Mouse (Mus musculus): ENCODE measurements around the gene Zfp366. TPM values are rescaled to one million over a fixed set of nuclear protein-coding genes. Genes with fewer than 3 reads are reported as not detected.

The Zfp366 gene
- total RNA-seq, 2 experiments from 2014 or later, result 5.2 to 5.7 TPM

DNA sequence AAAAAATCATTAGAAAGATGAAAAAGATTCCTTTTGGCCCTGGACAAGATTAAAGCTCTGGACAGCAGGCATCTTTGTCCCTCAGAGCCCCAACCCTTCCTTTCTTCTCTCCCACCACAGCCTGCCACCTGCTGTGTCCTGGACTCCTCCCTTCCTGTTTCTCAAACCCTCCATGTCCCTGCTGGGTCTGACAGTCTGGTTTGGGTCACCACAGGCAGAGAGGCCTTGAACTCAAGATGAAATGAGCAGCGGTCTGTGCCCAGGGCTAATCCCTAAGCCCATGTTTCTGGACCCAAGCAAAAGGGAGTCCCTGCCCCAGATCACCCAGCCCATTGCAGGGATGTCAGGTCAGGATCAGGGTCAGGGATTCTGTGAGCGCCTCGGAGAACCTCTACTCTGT is 60.3 kb downstream of the Zfp366 start:
- no peak for DNase-seq (ENCODE audit: low spot score in 2 of 2)

DNA sequence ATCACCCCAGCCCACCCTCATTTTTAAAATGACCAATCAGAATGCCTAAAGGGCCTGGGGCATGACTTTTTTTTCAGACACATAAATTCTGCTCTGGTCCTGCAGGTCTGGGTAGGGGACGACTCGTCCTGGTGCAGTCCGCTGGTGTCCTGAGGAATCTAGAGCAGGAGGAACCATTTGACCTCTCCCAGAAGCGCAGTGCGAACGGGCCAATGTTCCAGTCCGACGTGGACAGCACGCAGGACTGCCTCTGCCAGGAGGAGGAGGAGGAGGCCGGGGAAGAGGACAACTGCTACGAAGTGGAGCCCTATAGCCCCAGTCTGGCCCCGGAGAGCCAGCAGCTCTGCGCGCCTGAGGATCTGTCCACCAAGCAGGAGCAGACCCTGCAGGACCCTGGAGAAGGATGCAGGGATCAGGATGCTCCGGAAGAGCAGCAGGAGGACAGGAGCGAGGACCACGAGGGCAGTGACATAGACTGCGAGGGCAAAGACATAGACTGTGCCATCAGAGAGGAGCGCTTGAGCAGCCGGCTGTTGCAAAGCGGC is 61.4 kb downstream of the Zfp366 start:
- DNase-seq (ENCODE audit: low spot score in 2 of 2), result no peak

DNA sequence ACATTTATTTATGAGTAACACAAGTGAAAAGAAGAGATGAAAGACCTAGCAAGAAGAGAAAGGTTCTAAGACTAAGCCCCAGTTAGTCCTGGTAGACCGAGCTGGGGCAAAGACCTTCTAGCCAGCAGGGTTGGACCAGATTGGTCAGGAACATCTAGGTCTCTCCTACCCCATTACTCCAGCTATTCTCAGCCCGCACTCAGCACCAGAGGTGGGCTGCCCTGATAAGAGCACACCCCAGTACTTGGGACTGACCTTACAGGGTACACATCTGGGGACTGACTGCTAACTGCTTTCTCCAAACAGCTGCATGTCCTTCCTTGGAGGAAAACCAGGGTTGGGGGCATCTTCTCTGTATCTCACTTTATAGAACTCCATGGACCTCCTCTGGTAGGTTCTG is 66.2 kb downstream of the Zfp366 start:
- DNase-seq (ENCODE audit: low spot score in 2 of 2), result no peak

DNA sequence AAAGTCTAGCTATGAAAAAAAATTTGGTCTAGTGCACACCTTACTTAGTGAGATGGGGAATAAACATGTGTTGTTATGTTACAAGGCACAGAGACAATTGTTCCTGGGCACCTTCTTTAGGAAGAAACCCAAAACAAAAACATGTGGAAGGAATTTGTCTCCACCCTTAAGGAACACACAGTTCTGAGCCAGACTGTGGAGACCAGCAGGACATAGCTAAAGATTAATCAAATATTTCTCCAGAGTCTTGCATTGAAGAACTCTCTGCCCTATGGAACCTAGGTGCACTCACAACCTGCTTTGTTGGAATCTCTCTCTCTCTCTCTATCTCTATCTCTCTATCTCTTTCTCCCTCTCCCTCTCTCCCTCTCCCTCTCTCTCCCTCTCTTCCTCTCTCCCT is 69.6 kb downstream of the Zfp366 start:
- no peak for DNase-seq (ENCODE audit: low spot score in 2 of 2)

DNA sequence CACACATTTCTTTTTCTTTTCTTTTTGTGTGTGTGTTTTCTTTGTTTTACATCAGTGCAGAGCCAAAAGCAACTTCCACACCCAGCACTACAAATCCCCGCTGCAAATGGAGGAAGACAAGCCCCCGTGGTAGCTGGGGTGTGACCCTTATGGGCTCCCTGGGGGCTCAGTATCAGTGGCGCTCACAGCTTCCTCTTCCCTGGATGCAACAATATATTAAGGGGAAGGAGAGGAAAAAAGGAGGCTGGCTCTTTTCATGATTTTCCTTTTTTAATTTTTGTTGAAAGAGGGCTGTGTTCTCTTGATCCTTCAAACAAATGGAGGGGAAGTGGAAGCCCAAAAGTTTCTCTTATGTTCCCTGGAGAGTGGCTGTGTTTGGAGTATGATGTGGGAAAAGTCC is 70.2 kb downstream of the Zfp366 start:
- DNase-seq (ENCODE audit: low spot score in 2 of 2), result no peak

DNA sequence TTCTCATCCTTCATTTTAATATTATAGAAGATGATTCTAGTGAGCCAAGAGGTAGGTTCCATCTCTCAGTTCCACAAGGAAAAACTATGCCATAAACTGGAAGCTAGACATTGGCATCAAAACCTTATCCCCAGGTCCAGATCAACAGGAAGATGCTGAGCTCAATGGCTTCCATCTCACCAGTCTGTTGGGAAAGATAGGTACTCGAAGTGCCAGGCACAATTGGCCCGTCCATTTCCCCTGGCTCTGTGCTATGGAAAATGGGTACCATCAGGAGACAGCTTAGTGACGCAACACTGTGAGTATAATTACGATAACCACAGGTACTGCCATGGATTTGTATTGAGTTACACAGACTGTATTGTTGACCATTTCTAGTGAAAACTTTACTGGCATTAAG is 72.3 kb downstream of the Zfp366 start:
- no peak for DNase-seq (ENCODE audit: low spot score in 2 of 2)

DNA sequence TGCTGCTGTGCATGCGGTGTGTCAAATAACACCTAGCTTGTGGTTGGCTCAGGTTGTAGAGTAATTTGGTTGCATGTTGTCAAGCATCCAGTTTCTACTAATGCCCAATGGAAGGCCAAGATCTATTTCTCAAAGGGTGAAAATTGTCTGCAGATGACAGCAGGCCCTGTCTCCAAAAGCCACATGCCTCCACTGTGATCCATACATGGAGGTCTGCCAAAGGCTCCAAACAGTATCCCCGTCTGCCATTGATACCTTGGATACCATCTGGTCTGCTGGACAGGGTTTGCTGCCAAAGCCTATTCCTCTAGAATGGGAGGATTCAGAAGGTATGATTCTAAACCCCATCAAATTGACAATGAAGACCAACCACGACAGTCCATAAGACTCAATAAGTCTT is 74.1 kb downstream of the Zfp366 start:
- DNase-seq (ENCODE audit: low spot score in 2 of 2), result no peak

DNA sequence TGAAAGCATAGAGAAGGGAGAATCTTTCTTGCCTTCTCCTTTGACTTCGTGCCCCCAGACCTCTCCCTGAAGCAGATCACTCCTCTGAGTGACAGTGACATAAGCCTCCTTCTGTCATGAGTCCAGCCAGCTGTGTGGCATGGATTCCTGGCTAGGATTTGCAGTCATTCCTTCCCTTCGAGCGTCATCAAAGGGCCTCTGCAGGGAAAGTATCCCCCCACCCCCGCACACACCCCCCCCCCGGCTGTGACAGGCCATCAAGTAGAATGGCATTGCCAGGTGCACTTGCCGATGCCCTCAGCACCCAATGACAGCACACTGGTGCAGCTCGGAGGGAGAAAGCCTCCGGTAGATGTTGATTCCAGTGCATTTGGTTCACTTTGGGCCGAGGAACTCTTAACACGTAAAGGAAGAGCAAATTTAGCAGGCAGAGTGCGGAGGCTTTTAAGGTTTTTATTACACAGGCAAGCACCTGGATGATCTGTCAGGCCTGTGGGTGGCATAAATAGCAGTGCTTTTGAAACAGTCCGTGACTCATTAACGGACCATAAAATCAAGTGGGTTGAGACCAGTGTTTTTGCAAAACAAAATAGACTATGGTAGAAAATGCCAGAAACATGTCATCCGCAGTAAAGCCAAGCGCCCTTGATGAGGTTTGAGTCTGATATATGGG is 75.0 kb downstream of the Zfp366 start:
- no peak for DNase-seq (ENCODE audit: low spot score in 2 of 2)

DNA sequence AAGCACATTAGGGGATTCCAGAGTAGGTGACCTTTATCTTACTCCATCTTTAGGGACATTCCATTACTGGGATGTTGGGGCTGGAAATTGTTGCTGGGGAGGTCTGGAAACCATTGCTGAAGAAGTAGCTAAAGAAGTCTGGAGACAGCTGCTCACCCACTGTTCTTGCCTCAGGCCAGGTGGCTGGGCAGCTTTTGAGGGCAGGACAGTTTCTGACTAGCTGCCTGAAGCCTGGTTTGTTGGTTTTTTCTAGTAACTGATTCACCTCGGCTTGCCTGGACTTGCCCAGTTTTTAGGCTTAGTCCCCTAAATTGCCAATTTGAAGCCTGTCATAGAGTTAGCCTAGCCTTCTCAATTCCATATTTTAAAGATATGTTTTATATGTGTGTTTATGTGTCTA is 77.8 kb downstream of the Zfp366 start:
- DNase-seq (ENCODE audit: low spot score in 2 of 2), result no peak

DNA sequence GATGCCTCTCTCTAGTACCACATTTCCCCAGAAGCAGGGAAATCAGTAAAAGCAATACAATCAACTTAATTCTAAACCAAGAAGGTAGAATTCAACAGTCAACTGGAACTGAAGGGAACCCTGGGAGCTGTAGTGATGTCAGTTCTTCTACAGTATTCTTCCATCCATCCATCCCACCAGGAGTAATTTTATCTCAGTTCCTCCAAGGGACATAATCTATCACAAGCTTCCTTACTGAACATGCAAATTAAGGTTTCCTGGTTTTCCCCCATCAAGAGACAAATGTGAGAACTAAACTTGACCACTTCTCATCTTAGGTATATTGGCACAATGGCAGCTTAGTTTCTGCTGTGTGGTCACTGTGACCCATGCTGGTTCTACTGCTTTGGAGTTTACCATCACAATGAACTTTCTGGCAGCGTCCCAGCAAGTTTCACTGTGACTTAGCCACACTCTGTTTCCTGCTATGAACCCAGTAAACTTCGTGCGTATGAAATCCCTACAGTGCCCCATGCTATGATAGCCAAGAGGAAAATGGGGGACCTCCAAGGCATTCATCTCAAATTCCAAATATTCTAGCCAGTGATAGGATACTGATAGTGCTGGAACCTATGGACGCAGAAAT is 78.6 kb downstream of the Zfp366 start:
- DNase-seq (ENCODE audit: low spot score in 2 of 2), result no peak

DNA sequence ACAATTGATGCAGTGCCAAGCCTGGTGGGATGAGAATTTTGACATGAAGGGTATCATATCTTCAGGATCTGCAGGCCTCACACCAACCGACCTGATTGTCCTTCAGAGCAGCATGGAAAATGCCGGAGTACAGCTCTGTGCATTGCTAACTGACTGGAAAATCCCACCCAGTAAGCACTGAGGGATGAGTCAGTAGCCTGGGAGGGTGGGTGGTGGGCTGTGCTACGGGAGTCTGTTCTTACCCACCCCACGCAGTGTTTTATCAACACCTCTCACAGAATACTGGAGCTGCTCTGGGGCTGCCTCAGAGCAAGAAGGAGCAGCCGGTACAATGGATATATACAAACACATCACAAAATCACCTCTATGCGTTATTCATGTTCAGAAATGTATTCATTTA is 79.9 kb downstream of the Zfp366 start:
- no peak for DNase-seq (ENCODE audit: low spot score in 2 of 2)

DNA sequence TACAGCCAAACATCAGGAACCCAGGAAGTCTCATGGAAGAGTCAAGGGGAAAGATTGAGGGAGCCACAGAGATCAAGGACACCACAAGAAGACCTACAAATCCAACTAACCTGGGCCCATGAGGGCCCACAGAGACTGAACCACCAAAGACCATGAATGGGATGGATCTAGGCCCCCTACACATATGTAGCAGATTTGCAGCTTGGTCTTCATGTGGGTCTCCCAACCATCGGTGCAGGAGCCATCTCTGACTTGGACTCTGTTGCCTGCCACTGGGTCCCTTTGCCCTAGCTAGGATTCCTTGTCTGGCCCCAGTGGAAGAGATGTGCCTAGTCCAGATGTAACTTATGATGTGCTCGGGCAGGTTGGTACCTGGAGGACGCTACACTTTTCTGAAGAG is 87.4 kb downstream of the Zfp366 start:
- no peak for DNase-seq (ENCODE audit: low spot score in 2 of 2)

DNA sequence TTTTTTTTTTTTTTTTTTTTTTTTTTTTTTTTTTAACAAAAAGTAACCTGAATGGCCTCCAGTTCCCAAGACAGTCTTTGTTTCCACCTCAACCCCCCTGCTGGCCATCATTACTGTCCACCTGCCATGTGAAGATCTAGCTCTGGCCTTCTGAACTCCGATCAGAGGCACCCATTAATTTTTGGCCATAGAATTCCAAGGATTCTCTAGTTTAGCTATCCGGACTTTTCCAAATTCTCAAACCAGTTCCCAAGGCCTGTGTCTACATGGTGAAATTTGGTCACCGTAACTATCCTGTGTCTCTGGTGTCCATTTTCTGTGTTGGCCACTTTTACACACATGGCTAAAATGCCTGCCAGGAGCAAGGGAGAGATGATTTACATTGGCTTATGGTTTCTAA is 92.9 kb downstream of the Zfp366 start:
- no peak for DNase-seq (ENCODE audit: low spot score in 2 of 2)

DNA sequence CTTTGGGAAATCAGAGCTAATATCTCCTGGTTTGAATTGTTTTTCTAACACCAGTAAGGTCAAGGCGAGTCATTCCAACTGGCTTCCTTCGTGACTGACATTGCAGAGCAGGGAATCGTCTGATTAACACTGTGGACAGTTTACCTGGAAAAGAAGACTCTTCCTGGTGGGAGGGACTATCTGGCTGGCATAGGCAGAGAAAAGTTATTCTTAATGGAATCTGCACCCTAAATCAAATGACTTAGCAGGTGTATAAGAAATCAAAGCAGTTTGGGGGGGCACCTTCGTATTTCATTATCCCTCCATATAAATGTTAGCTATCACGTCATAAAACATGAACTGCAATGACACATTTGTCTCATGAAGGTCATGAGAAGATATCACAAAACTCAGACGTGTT is 93.9 kb downstream of the Zfp366 start:
- DNase-seq (ENCODE audit: low spot score in 2 of 2), result no peak

DNA sequence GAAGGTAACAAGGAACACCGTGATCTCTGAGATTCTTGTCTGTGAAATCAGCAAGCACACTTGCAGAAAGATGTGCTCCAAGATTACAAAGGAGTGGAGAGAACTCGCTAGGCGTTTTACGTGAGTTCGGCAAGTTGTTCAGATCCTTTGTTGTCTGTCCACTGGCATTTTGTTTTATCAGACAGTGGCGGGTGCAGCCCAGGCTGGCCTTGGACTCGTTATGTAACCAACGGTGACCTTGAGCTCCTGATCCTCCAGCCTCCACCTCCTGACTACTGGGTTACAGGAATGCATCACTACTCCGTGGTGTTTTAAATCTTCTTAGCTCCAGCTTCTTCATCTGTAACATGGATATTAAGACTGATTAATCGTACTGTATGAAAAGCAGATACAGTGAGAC is 94.7 kb downstream of the Zfp366 start:
- peak; percentile 43 to 57 for DNase-seq (ENCODE audit: low spot score in 2 of 2)

DNA sequence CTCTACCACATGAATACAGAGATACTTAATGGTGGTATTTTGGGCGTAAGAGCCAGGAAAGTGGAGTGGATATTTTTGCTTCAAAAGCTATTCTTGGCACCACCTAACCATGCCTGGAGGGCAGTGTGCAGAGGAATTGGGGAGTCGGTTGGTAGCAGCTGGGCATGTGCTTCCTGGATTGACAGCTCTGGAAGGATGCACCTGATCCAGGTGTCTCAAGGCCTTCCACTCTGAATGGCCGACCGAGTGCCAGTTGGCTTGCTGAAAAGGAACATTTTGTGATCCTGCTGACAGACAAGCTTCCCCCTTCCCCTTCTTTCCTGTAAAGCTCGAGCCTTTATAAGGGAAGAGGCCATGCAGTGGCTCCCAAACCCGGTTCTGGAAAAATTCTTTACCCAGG is 98.3 kb downstream of the Zfp366 start:
- DNase-seq (ENCODE audit: low spot score in 2 of 2), result no peak

DNA sequence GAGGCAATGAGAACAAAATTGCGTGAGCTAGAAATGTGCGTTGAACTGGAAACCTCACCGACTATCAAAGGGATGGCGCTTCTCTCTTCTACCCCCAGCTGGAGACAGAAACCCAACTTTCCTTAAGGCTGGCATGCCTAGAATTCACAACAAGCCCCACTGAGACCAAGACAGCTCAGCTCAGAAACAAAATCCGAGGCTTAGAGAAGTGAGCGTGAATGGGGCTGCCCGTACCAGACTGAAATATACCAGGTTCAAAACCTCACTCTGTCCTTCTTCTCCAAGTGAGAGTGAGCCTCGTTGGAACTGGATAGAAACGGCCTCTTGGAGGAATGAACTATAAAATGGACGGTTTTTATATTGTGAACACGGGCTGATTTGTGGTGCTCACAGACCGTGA is 99.3 kb downstream of the Zfp366 start:
- no peak for DNase-seq (ENCODE audit: low spot score in 2 of 2)

DNA sequence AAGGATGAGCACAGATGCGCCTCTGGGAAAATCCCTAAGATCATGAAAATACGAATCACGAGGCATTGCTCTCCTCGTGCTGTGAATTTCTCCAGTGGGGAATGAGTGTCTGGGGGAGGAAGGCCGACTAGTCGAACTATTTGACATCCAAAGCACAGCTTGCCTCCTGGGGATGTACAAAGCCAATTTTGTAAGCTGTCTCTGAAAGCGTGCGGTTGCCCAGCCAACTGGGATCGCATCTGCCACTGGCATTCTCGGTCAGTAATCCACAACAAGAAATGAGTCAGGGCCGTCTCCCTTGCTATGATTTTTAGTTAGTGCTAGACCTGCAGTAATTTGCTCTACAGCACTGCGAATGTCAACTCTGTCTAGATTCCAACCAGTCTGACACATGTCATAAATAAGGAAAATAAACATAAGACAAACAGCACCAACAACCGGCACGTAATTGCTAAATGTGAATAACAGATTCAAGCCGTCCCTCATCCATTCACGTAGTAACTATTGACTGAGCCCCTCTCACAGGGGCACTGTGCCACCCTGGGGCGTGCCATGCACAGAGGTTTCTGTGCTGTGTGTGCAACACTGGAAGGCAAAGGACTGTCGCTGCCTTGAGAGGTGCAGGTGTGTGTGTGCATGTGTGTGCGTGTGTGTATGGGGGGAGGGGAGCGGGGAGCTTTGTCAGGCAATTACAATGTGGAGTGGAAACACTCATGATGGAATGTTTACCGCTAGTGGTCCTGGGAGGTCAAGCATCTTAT is 100.0 kb downstream of the Zfp366 start:
- no peak for DNase-seq (ENCODE audit: low spot score in 2 of 2)

DNA sequence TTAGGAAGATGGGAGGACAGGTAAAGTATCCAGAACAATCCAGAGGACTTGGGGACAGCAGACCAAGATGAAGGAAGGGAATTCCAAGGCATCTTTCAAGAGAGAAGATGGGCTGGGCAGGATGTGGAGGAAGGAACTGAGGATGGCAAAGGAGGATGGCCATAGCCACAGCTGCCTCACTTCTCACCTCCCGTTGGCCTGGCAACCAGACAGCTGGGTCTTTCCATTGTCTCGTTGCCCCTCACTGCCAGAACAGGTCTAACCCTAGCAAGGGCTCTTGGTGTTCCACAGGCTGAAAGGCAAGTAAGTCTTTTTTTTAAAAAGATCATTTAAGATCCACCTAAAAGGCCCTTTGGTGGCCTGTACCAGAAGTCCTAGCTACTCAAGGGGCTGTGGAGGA is 100.6 kb downstream of the Zfp366 start:
- DNase-seq (ENCODE audit: low spot score in 2 of 2), result no peak

DNA sequence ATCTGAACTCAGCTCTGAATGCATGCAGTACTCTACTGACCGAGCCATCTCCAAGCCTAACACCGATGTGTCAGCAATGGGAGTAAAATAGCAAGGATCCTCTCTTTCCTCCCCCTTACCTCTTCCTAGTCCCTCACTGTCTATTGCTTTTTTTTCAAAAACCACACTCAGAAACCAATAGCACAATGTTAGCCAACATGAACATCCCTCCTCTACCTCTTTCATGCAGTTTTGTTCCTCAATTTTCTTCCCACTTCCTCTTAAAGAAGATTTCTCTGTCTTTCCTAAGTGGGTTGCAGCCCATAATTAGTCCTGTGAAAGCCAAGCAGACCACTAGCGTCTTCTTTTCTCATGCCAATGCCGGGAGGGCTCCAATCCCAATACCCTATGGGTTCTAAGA is 102.6 kb downstream of the Zfp366 start:
- no peak for DNase-seq (ENCODE audit: low spot score in 2 of 2)

DNA sequence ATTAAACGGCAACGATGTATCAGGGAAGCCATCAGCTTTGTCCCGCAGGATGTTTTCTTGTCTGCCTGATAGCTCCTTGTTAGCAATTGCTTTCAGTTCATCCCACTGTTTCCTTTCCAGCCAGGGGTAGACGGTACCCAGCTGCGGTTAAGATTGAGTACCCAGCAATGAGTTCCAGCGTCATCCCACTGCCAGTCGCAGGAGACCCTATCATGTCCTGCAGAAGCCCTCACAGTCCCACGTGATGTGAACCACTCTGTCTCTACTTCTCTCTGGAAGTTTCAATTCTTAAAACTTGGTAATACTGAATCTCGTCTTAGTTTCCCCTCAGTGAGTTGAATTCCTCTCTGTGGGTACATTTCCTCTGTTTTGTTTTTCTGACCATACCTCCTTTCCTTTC is 103.2 kb downstream of the Zfp366 start:
- DNase-seq (ENCODE audit: low spot score in 2 of 2), result no peak

DNA sequence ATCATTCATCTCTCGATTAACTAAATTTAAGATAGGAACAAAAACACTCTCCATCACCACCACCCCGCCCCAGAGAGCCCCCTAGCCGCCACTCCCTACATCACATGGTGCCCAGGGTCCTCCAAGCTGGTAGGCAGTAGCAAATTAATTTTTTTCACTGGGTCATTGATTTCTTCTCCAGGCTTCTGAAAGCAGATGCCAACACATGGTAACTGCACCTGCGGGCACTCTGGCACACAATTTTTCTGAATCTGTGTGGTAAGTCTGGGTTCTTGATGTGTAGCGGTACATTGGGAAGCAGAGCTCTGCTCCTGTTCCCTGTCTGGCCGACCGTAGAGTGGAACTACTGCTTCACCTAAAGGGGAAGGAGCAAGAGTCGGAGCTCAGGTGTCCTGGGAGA is 106.1 kb downstream of the Zfp366 start:
- no peak for DNase-seq (ENCODE audit: low spot score in 2 of 2)

All from adrenal gland, adult 18-20 months (tissue).